Mouse (Mus musculus): Measurements from ENCODE around the gene 1700029H14Rik. TPM values are rescaled to one million over a fixed set of nuclear protein-coding genes. Genes with fewer than 3 reads are reported as not detected.

Gene 1700029H14Rik
- polyA plus RNA-seq, 1 experiment from 2014 or later, result not detected

- Histone ChIP-seq H3K4me1 (0 out of 2 replicates have a peak, but pooled peaks cover 2% of the 10 kb centered on the region), H3K36me3 (peaks cover 24% of the 10 kb centered on the region), H3K4me2 (no peak overlapping the region), H3K4me3 (no peak overlapping the region), H3K9me3 (no peaks in the 10 kb centered on the region), H3K9ac (no peak overlapping the region), H3K27me3 (no peaks in the 10 kb centered on the region), H3K27ac (no peak overlapping the region)
- WGBS, result 64% methylated on average over 8 of the region's 8 CpGs
- no peak for ATAC-seq (ENCODE audit: insufficient number of reproducible peaks, low FRiP score, low TSS enrichment, low read depth)
Measured at GRCm38 (mm10) chr8:13593340-13593739, 31.1 kb upstream of the 1700029H14Rik start.

DNA sequence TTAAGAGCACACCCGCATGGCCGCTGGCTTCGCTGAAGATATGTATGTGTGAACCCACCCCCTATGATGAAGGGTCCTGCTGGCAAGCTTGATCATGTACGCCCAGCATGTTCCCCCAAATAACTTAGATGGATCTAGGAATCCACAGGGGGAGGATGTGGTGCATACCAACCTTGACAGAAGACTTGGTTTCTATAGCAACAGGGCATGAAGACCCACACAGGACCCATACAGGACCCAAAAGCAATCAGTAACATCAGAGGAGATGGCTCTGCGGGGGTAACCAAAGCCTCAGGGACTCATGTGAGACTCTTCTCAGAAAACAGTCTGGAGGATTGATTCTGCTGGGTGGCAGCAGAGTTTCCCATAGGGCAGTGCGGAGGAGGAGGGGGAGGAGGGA, 29.0 kb upstream of the 1700029H14Rik start:
- Histone ChIP-seq H3K9me3 (no peaks in the 10 kb centered on the region), H3K4me1 (0 out of 2 replicates have a peak, but pooled peaks cover 2% of the 10 kb centered on the region), H3K27me3 (no peaks in the 10 kb centered on the region), H3K9ac (no peak overlapping the region), H3K27ac (no peak overlapping the region), H3K4me3 (no peak overlapping the region), H3K4me2 (no peak overlapping the region), H3K36me3 (peaks cover 21% of the 10 kb centered on the region)
- WGBS, result 76% methylated on average over 6 of the region's 6 CpGs
- ATAC-seq (ENCODE audit: insufficient number of reproducible peaks, low FRiP score, low TSS enrichment, low read depth), result no peak

GRCm38 (mm10) chr8:13589071-13589470, 26.8 kb upstream of the 1700029H14Rik start:
- 81% methylated on average over 6 of the region's 6 CpGs for WGBS
- Histone ChIP-seq H3K27ac (no peak overlapping the region), H3K4me3 (no peak overlapping the region), H3K4me1 (0 out of 2 replicates have a peak, but pooled peaks cover 2% of the 10 kb centered on the region), H3K9me3 (no peaks in the 10 kb centered on the region), H3K27me3 (no peaks in the 10 kb centered on the region), H3K4me2 (no peak overlapping the region), H3K36me3 (peaks cover 37% of the 10 kb centered on the region), H3K9ac (no peak overlapping the region)
- ATAC-seq (ENCODE audit: insufficient number of reproducible peaks, low FRiP score, low TSS enrichment, low read depth), result no peak

GRCm38 (mm10) chr8:13584652-13585051, 22.4 kb upstream of the 1700029H14Rik start:
- no peak overlapping the region for H3K27ac ChIP-seq
- no peak overlapping the region for H3K4me2 ChIP-seq
- H3K9ac ChIP-seq, result no peak overlapping the region
- WGBS, result 77% methylated on average over 8 of the region's 8 CpGs
- no peaks in the 10 kb centered on the region for H3K9me3 ChIP-seq
- no peak overlapping the region for H3K4me3 ChIP-seq
- H3K27me3 ChIP-seq, result no peaks in the 10 kb centered on the region
- H3K4me1 ChIP-seq, result no peaks in the 10 kb centered on the region
- H3K36me3 ChIP-seq, result peaks cover 75% of the 10 kb centered on the region
- ATAC-seq (ENCODE audit: insufficient number of reproducible peaks, low FRiP score, low TSS enrichment, low read depth), result no peak

- 86% methylated on average over 6 of the region's 6 CpGs for WGBS
- no peak for ATAC-seq (ENCODE audit: insufficient number of reproducible peaks, low FRiP score, low TSS enrichment, low read depth)
- H3K4me2 ChIP-seq, result no peak overlapping the region
- no peak overlapping the region for H3K27ac ChIP-seq
- no peak overlapping the region for H3K4me3 ChIP-seq
- H3K4me1 ChIP-seq, result no peaks in the 10 kb centered on the region
- H3K9me3 ChIP-seq, result no peaks in the 10 kb centered on the region
- peaks cover 67% of the 10 kb centered on the region for H3K36me3 ChIP-seq
- no peak overlapping the region for H3K9ac ChIP-seq
- H3K27me3 ChIP-seq, result no peaks in the 10 kb centered on the region
Measured at GRCm38 (mm10) chr8:13577869-13578268, 15.6 kb upstream of the 1700029H14Rik start.

DNA sequence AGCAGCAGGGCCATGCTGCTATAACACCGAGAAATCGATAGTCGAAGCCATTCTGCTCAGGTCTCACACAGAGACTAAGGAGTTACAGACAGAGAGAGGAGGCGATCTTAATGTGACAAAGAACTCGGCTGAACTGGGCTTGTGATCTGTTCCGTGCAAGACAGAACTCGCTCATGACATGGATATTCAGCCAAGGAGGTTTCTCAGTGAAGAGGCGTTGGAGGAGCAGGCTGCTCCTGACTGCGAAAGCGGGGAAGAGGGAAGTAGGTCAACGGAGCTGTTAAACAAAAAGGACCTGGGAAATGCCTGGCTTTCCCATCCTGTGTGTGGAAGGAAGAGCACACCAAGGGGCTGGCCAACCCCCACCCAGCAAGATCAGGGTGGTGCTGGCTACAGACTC, 9.7 kb upstream of the 1700029H14Rik start:
- Histone ChIP-seq H3K27me3 (no peaks in the 10 kb centered on the region), H3K36me3 (peaks cover 24% of the 10 kb centered on the region), H3K4me1 (peaks cover 12% of the 10 kb centered on the region), H3K9me3 (no peaks in the 10 kb centered on the region), H3K9ac (no peak overlapping the region), H3K4me3 (no peak overlapping the region), H3K27ac (peak overlapping the region; percentile 24; the same call in 1 of the 2 replicates), H3K4me2 (no peak overlapping the region)
- 71% methylated on average over 11 of the region's 11 CpGs for WGBS
- no peak for ATAC-seq (ENCODE audit: insufficient number of reproducible peaks, low FRiP score, low TSS enrichment, low read depth)

GRCm38 (mm10) chr8:13557526-13557925, 4.7 kb downstream of the 1700029H14Rik start:
- peaks cover 3% of the 10 kb centered on the region; the same call in 1 of the 2 replicates for H3K4me1 ChIP-seq
- WGBS, result 66% methylated on average over 2 of the region's 2 CpGs
- H3K9ac ChIP-seq, result no peak overlapping the region
- H3K36me3 ChIP-seq, result no peaks in the 10 kb centered on the region
- no peak overlapping the region for H3K4me3 ChIP-seq
- H3K27me3 ChIP-seq, result no peaks in the 10 kb centered on the region
- no peak overlapping the region for H3K27ac ChIP-seq
- H3K4me2 ChIP-seq, result no peak overlapping the region
- ATAC-seq (ENCODE audit: insufficient number of reproducible peaks, low FRiP score, low TSS enrichment, low read depth), result no peak
- no peaks in the 10 kb centered on the region for H3K9me3 ChIP-seq

GRCm38 (mm10) chr8:13551574-13551830, 10.8 kb downstream of the 1700029H14Rik start:
- no peaks in the 10 kb centered on the region for H3K9me3 ChIP-seq
- H3K4me1 ChIP-seq, result peaks cover 25% of the 10 kb centered on the region
- no peak overlapping the region for H3K4me2 ChIP-seq
- no peaks in the 10 kb centered on the region for H3K36me3 ChIP-seq
- no peak for ATAC-seq (ENCODE audit: insufficient number of reproducible peaks, low FRiP score, low TSS enrichment, low read depth)
- 91% methylated on average over 6 of the region's 6 CpGs for WGBS
- no peak overlapping the region for H3K9ac ChIP-seq
- H3K27me3 ChIP-seq, result no peaks in the 10 kb centered on the region
- H3K4me3 ChIP-seq, result no peak overlapping the region
- H3K27ac ChIP-seq, result no peak overlapping the region

- peaks cover 25% of the 10 kb centered on the region for H3K4me1 ChIP-seq
- no peaks in the 10 kb centered on the region for H3K27me3 ChIP-seq
- H3K4me3 ChIP-seq, result no peak overlapping the region
- no peak overlapping the region for H3K9ac ChIP-seq
- 52% methylated on average over 9 of the region's 9 CpGs for WGBS
- H3K27ac ChIP-seq, result no peak overlapping the region
- H3K36me3 ChIP-seq, result no peaks in the 10 kb centered on the region
- H3K4me2 ChIP-seq, result no peak overlapping the region
- no peaks in the 10 kb centered on the region for H3K9me3 ChIP-seq
- ATAC-seq (ENCODE audit: insufficient number of reproducible peaks, low FRiP score, low TSS enrichment, low read depth), result peak; percentile 31
Measured at GRCm38 (mm10) chr8:13550718-13551573, 11.3 kb downstream of the 1700029H14Rik start.

DNA sequence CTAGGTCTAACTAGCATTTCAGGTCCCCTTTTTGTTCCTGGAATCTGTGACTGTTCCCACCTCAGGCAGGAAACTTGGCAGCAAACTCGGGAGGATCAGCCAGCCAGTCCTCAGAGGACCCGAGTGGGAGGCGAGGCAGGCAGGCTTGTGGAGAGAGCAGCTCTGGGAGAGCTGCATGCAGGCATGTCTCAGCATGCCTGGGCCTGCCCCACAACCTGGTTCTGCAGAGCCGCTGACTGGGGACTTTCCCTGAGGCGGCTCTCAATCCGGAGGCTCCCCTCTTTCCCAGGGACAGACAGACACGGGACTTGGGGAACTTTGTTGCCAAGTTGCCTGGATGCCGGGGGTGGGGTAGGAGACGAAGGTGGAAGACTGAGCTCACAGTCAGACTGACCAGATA, 13.4 kb downstream of the 1700029H14Rik start:
- peak overlapping the region; percentile 12; the same call in 1 of the 2 replicates for H3K4me2 ChIP-seq
- no peaks in the 10 kb centered on the region for H3K9me3 ChIP-seq
- H3K9ac ChIP-seq, result no peak overlapping the region
- peak; percentile 73 for ATAC-seq (ENCODE audit: insufficient number of reproducible peaks, low FRiP score, low TSS enrichment, low read depth)
- 32% methylated on average over 9 of the region's 9 CpGs for WGBS
- no peaks in the 10 kb centered on the region for H3K36me3 ChIP-seq
- peak overlapping the region; percentile 85 for H3K27ac ChIP-seq
- H3K4me3 ChIP-seq, result no peak overlapping the region
- H3K27me3 ChIP-seq, result no peaks in the 10 kb centered on the region
- H3K4me1 ChIP-seq, result peaks cover 25% of the 10 kb centered on the region

DNA sequence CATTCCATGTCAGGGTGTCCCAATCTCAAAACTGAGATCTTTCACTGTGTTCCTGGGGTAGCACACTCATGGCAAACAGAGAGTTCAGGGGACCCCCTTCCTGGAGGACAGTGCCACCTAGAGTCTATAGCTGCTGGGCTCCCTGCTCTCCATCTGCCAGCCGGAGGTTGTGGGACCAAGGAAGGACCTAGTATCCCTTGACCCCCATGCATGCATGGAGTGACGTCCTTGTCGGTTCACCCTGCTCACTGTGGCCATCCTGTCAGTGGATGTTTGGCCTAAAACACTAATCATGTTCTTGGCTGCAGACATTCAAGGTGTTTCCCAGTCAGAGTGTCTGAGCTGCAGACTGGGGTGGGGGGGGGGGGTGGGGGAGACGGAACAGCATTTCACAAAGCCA, 14.0 kb downstream of the 1700029H14Rik start:
- 36% methylated on average over 4 of the region's 4 CpGs for WGBS
- Histone ChIP-seq H3K4me2 (0 out of 2 replicates have a peak overlapping the region, but pooled peaks have one; percentile 12), H3K9me3 (no peaks in the 10 kb centered on the region), H3K27me3 (no peaks in the 10 kb centered on the region), H3K36me3 (no peaks in the 10 kb centered on the region), H3K9ac (no peak overlapping the region), H3K4me3 (no peak overlapping the region), H3K4me1 (peaks cover 25% of the 10 kb centered on the region), H3K27ac (peak overlapping the region; percentile 85)
- ATAC-seq (ENCODE audit: insufficient number of reproducible peaks, low FRiP score, low TSS enrichment, low read depth), result no peak

DNA sequence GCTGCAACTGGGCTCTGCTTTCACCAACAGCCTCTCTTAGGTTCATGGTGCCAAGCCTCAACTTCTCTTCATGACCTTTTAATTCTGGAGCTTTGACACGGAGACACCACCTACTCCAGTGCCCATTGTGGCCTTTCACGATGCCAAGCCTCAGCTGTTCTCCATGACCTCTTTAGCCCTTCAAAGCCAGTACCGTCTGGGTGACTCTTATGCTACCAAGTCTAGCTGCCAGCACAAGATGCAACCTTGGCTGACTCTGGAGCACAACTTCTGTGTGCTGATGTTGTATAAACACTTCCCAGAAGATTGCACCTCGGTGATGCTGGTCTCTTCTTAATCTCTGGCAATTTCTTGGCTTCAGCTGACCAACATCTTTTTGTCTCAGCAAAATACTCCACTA, 15.8 kb downstream of the 1700029H14Rik start:
- H3K27me3 ChIP-seq, result no peaks in the 10 kb centered on the region
- H3K4me3 ChIP-seq, result no peak overlapping the region
- no peak overlapping the region for H3K9ac ChIP-seq
- ATAC-seq (ENCODE audit: insufficient number of reproducible peaks, low FRiP score, low TSS enrichment, low read depth), result no peak
- H3K9me3 ChIP-seq, result no peaks in the 10 kb centered on the region
- no peak overlapping the region for H3K27ac ChIP-seq
- WGBS, result 80% methylated on average over 4 of the region's 4 CpGs
- H3K36me3 ChIP-seq, result no peaks in the 10 kb centered on the region
- H3K4me1 ChIP-seq, result peaks cover 23% of the 10 kb centered on the region
- no peak overlapping the region for H3K4me2 ChIP-seq

All from limb, embryonic 15.5 days (tissue).